Mouse (Mus musculus): Measurements from ENCODE around the gene 1700042G07Rik.
A peak's percentile ranks its signal among the peaks of the same experiment; 100 is the strongest.

The 1700042G07Rik gene

DNA sequence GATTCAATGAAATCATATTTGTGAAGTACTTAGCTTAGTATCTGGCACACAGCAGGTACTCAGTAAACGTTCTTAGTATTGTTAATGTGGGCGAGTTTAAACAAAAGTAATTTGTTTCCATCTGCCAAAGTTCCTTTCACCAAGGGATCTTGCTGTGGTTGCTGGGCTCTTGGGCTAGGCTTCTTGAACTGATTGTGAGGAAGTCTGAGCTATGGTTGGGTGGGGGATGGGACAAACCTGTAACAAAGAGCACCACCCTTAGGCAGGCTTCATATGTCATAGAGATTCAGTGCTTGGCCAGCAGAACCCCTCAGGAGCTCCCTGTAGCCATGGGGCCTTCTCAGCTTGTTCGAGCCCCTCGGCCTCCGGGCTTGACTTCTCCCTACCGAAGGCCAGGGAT, at the start of gene 1700042G07Rik, which contains the start of gene Gm49337:
Gene 1700042G07Rik (plus strand): TSS at position 301 of the 400 bp plus-strand sequence.
Gene Gm49337 (plus strand): TSS at position 313 of the 400 bp plus-strand sequence.
- DNase-seq, result no peak

DNA sequence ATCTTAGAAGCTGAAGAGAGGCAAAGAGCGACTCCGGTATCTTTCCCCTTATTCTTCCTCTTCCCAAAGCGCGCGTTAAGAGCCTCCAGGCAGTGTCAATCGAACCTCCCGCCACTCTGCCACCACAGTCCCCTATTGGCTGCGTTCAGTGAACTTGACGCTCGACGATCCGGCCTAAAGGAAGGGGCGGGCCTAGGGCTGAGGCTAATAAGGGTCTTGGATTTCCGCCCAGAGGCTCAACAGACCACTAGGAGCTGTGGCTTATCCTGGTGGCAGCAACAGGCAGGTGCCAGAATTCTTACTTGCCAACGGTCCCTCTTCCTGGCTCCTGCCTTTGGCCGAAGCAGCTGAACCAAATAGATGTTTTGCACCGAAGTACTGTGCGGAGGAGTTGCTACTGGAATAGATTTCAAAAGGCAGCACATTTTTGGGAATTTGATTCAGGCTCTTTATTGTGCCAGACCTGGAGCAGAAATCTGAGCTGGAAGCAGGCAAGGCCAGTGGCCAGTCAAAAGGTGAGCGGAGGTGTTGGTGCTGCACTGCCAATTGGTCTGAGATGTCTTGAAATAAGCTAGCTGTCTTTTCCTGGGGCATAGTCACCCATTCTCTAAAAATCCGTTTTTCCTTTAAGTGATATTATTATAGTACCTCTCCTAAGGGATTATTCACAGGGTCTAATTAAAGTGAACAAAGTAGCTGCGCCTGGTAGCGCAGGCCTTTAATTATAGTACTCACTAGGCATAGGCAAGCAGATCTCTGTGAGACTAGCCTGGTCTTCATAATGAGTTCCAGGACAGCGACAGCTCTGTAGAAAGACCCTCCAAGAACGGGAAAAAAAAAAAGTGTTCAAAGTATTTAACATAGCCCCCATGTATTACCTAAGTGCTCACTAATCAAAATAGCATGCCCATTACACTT, 49.3 kb upstream of the 1700042G07Rik start, which contains the start of the genes Rad54l and Pomgnt1:
Gene Rad54l (minus strand): TSS at position 89 of the 918 bp plus-strand sequence.
Gene Pomgnt1 (plus strand): TSS at position 239 of the 918 bp plus-strand sequence.
- peak; percentile 77 for DNase-seq

DNA sequence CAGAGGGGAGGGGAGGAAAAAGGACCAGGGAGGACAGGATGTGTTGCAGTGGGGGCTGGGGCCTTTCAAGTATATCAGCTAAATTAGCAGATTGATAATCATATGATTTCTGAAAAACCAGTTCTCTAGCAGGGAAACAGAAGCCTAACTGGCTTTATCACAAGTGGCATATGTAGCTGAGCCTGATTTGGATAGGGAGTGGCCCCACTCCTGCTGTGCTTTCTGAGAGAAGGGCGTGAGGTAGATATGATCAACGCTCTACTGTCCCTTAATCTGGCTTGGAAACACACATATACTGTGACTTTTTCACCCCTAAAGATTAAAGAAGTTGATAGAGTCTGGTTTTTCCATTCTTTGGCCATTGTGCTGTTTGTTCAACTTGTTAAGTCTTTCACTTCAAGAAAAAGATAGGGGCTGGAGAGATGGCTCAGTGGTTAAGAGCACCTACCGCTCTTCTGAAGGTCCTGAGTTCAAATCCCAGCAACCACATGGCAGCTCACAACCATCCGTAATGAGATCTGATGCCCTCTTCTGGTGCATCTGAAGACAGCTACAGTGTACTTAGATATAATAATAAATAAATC, 47.3 kb upstream of the 1700042G07Rik start:
- no peak for DNase-seq

DNA sequence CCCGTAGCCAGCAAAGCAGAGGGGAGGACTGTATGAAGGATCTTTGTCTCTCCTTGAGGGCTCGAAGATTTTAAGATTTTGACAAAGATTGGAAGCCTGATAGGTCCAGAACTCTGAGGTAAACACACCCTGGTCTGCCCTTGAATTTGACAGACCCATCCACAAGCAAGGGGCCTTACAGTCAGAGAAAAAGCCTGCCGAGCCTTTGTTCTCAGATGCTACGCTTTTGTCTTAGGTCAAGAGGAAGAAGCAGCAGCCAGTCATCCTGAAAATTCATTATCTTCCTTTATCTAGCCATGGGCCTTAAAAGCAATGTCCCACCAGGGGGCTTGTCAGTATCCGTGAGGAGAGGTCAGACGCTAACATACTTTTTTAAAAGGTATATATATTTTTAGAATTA, 45.2 kb upstream of the 1700042G07Rik start:
- peak; percentile 10 for DNase-seq

DNA sequence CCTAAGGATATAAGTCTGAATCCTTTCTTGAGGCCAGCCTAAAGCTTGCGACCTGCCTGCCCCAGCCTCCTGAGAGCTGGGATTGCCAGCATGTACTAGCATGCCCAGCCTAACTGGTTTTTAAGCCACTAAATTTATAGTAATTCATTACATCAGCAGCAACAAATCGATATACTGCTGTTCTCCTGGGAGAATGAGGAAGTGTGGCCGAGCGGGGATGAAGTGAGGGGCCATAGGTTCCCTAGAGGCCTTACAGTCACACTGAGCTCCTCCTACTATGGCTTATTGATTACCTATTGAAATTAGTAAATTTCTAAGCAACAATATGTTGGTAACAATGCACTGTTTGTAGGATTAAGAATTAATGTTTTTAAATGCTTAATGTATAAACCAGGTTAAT, 40.0 kb upstream of the 1700042G07Rik start:
- DNase-seq, result peak; percentile 14

DNA sequence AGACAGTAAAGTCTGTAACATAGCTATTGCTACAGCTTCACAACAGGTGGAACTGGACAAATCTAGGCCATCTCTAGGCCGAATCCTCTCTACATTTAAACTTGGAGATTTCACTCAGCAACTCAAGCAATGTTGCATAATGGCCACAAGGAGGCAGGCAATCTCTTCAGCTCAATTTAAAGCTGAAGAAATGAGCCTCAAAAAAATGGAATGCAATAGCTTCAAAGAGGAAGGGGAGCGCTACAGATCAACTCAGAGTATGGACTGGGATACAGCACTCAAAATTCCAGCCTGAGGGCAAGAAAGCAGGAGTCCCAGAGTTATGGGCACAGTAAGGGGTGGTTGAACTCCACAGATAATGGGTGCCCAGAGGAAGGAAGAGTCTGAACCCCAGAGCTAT, 38.2 kb upstream of the 1700042G07Rik start:
- peak; percentile 60 for DNase-seq

DNA sequence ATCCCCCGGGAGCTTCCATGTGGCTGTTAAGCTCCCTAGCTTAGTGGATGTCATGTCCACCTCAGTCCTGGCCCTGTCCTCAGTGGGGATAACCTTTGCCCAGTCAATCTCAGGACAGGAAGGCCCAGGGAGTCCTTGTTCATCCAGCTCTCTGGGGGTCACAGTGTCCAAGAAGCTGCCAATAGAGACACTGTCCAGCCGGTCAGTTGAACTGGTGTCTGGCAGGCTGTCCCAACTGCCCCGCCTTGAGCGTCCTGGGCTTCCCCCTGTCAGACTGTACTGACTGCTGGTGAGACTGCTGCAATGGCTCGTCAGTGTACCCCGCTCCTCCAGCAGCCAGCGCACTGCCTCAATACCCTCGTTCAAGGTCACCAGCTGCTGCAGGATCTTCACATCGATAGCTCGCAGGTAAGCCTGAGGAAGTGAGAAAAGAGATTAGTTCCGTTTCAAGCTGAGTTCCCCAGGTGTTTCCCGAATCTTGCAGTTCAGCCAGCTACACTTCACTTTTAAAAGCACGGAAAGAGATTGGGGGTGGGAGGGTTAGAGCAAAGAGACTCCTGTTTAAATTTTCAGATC, 35.7 kb upstream of the 1700042G07Rik start:
- no peak for DNase-seq

DNA sequence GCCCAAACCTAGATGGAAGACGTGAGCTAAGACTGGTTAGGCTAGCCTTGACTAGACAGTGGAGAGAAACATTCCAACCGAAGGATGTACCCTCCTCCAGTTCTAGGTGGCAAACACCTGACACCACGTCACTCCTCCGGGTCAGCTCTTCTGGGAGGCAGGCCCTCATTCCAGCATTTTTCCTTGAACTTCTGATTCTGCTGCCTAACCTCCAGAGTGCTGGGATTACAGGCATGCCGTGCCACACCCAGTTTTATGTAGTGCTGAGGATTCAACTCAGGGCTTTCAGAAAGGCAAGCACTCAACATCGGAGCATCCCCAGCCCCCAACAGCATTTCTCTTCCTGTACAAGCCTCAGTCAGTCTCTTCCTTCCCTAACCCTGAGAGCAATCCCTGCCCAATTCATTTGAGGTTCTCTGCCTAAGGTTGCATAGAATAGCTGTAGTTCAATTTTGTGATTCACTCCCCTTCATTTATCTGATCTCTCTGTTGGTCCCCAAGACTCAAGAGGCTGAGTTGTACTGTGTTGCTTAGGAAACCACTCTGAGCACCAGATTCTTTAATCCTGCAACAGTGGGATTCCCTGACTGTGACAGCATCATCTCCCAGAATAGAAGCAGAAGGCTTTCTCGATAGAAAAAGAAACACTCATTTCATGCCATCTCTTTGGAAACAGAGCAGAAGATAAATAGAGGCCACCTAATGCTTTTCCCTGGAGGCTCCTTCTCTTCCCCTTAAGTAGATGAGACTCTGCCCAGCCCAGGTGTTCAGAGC, 32.2 kb upstream of the 1700042G07Rik start:
- DNase-seq, result no peak

DNA sequence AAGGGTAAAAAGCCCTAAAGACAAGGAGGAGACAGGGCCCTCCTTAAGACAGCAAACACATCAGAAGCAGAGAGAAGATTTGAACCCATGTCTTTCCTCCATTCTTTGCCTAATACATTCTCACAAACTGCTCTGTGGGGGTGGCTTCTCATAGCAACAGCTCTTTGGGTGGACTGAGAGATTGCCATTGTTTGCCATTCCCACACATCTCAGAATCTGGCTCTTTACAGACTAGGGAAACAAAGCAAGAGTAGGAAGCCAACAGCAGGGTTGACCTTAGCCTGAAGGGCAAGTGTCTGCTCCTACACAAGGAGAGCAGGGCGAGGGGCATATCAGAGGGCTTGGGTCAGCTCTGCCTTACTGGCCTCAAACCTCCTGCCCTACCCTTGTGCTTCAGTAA, 31.4 kb upstream of the 1700042G07Rik start:
- DNase-seq, result no peak

DNA sequence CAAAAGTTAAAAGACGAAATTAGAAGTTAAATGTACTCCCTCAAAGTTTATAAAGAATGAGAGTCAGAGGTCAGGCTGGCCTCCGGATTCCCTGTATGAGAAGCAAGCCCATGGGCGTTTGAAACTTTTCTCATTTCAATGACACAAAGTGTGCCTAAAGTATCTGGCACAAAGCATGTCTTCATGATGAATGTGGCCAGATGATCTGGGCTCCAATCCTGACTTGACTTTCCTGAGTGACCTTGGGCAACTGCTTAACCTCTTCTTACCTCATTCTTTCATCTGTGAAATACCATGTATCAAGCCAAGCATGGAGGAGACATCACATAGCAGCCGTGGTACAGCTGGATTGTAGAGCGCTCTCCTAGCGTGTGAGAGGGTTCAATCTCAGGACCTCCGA, 30.9 kb upstream of the 1700042G07Rik start:
- DNase-seq, result no peak

DNA sequence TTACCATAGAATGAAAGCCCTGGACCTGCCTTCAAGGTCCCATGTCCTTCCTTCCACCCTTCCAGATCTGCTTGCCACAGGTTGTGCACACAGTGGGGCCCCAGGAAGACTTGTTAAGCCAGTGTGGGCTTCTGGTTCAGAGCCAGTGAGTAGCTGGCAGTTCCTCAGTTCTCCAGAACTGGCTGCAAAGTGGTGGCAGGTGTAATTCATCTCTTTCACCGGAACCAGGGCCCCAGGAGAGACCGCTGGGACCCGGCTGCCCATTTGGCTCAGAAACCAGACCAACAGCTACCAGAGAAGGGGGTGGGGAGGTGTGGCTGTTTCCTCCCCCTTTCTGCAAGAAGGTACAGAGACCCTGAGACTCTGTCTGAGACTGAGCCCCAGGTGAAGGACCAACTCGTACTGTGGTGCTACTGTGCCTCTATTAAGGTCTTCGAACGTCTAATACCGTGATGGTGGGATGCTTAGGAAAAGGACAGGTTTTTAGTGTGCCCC, 29.8 kb upstream of the 1700042G07Rik start:
- peak; percentile 99 for DNase-seq

DNA sequence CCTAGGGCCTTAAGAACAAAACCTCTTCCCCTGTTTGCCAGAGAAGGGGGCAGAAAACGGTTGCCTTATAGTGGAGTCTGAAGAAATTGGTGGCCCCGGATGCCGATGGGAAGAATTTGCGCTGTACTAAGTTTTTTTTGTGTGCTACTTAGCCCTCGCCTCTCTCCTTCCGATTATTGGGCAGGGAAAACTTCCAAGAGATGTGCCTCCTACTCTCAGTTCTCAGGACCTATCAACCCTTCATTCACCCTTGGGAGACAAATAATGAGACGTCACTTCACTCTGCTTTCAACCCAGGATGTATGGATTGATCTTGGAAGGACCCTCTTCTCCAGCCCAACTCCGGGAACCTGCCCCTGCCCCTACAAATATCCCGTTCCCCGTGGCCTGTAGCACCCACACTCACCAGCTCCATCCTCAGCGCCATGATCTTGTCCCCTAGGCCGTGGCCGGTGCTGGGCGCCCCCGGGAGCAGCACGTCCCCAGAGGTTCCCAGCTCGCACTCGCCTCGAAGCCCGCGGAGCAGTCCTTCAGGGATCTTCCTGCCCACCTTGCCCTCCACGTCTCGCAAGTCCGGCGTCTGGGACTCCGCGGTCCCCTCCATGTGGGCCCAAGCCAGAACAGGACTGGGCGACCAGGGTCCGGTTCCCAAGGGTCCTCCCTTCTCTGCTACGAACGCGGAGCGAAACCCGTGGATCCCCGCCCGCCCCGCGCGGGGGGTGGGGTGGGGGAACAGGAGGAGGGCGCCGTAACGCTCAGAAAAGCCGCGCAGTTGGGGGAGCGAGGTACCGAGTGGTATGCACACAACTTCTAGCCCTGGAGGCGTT, 29.1 kb upstream of the 1700042G07Rik start:
- DNase-seq, result peak; percentile 87

DNA sequence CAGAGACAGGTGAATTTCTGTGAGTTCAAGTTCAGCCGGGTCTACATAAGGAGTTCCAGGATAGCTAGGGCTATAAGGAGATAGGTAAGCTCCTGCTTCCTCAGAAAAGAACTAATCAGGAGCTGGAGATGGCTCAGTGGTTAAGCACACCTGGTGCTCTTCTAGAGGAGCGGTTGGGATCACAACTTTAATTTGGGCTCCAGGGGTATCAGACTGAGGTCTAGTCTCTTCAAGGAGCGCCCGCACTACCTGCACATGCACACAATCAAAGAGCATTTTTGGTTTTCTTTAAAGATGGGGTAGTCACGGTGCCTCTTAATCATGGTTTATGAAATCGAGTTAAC, 23.4 kb upstream of the 1700042G07Rik start:
- no peak for DNase-seq

DNA sequence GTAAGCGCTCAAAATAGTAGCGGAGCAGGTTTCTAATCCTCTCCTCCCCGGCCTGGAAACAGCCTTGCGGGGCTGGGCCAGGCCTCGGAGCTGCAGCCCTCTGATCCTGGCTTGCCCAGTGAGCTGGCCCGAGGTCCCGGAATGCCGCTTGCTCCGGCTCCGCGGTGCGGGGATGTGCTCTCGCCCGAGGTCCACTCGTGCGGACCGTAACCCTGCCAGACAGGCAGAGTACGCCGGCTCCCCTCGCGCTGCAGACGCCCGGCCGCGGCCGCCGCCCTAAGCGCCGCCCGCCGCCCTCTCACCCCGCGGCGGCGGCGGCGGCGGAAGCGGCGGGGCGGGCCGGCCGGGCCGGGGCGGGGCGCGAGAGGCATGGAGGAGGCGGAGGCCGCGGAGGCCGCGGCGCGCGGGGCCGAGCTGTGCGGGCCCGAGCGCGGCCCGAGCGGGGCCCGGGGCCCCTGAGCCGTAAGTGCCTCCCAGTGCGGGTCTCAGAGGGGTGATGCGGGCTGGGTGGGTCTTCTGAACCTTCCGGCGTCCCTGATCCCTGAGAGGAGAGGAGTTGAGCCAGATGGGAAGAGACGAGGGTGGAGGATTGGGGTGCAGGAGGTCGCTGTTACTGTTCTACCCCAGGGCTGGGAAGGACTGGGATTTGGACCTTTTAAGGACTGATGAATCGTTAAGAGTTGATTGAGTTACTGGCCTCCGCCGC, 22.9 kb upstream of the 1700042G07Rik start:
- peak; percentile 57 for DNase-seq

DNA sequence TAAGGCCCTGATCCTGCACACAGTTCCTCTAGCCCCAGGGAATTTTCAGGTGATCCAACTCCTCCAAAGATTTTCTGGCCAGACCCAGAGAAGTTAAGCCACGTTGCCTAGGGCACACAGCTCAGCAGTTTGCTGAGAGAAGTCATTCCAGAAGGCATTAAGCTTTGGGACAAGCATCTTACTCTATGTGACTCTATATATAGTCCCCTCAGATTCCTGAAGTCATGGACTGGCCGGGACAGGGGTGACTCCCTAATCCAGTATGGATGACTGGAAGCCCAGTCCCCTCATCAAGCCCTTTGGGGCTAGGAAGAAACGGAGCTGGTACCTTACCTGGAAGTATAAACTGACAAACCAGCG, 22.3 kb upstream of the 1700042G07Rik start:
- DNase-seq, result no peak

DNA sequence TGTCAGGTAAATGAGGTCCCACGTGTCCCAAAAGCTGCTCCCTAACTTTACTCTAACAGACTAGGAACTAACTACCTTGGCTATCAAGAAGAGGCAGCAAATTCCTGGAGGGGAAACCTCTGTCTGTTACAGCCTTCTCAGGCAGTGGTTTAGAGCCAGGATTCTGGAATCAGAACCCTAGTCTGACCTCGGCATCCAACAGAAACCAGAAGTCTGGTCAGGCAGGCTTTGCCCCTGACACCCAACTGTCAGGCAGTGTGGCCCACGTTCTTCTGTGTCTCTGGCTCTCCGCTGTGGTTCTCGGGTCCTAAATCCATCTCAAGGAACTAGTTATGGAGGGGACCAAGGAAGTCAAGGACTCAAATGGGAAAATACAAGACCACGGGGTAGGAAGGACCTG, 21.9 kb upstream of the 1700042G07Rik start, which contains the start of gene Lurap1:
Gene Lurap1 (minus strand): TSS at position 101 of the 400 bp plus-strand sequence.
- no peak for DNase-seq

DNA sequence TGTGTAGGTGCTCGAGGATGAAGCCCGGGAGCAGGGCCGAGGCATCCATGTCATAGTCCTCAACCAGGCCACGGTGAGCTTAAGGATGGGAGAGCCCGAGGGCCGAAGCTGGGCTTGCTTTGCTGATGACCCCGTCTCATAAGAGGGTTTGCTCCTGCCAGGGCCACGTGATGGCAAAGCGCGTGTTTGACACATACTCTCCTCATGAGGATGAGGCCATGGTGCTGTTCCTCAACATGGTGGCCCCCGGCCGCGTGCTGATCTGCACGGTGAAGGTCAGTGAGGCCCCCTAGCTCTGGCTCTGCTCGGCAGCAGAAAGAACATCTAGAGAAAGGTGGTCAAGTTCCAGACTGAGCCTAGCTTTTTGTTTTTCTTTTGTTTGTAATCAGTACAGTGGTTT, 20.5 kb upstream of the 1700042G07Rik start:
- no peak for DNase-seq

DNA sequence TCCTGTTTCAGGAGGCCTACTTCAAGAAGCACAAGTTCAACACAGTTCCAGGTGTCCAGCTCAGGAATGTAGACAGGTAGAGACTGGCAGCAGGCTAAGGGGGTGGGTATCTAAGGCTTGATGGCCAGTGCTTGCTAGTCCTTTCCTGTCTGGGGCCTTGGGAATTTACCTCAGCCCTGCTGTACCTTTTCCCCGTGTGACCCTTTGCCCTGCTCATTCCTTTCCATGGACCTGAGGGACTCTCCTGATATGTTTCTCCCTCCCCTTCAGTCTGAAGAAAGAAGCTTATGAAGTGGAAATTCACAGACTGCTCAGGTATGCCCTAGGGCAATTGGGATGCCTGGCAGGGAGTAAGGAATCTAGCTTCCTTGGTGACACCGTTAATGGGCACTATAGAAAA, 15.3 kb upstream of the 1700042G07Rik start:
- no peak for DNase-seq

DNA sequence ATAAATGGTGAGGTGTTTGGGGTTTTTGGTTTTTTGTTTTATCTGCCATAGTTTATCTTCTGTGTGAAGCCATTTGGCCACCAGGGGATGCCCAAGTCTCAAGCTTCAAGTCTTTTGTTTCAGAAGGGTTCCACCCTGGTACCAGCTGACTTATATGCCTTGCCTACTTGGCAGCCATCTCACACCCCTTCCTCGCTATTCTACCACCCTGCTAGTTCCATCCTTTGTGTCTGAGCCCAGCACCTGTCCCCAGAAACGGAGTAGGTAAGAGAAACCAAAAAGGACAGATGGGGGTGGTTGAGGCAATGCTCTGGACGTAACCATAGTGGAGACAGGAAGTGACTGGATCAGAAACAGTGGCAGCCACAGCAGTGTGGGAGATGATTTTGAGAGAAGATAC, 13.3 kb upstream of the 1700042G07Rik start:
- no peak for DNase-seq

DNA sequence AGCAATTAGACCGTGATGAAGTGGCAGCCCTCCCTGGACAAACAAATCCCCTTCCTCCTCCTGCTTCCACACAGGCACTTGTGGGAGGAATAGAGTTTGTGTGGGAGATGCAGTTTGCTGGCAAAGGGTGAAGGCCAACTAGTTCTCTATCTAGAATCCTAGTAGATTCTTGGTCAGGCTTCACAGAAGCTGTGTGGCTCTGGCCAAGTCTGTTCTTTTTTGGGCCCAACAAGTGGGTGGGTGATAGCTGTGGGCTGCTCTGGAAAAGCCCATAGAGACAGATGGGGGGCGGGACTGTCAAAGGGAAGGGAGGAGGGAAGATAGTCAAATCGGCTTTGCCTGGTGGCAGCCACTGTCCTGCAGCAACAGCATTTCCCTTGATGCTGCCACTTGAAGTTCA, 12.4 kb upstream of the 1700042G07Rik start:
- no peak for DNase-seq

DNA sequence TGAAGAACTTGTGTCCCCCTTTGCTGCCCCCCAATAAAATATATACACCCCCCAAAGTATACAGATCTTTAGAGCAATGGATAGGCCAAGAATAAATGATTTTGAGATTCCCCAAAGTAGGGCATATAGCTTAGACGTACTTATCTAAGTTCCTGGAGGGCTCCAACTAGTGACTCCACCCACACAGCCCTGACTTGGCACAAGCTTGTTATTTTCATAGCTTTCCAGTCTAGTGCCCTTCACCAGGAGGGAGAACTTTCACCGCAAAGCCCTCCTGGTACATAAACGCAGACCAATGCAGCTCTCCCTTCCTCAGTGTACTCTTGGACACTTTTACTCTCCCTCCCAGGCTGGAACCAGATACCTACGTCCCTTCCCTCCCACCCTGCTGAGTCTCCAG, 11.0 kb upstream of the 1700042G07Rik start:
- no peak for DNase-seq

Measured in cerebellum, adult 9-10 months (tissue).